Mouse (Mus musculus): ENCODE results near the gene Dctn3.
A peak's percentile ranks its signal among the peaks of the same experiment; 100 is the strongest.
"Not testable (repeated sequence)": the region's sequence is repeated elsewhere in the genome, so short reads cannot be mapped to it uniquely, and the experiment has no call there.

Gene Dctn3

DNA sequence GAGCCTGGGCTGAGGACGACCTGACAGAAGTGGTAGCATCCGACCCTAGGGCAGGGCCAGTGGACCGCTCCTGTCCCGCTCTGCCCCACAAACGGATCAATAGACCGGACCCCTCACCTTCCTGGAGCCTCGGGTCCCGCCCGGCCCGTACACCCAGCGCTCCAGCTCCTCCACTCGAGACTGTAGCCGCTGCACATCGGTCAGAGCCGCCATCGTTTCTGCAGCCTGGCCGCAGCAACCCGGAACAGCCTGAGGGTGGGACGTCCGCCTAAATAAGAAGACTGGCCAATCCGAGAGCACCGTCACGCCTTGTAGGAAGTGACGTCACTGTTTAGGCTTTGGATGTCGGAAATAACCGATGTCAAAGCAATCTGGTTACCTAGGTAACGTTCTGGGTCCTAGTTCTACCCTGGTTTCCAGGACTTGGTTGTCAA lies at the start of gene Dctn3:
Gene Dctn3, minus strand, starts transcription at position 253 of the 434 bp plus-strand sequence.
- peak; percentile 98 for DNase-seq (ENCODE audit: low read depth, low spot score)

DNA sequence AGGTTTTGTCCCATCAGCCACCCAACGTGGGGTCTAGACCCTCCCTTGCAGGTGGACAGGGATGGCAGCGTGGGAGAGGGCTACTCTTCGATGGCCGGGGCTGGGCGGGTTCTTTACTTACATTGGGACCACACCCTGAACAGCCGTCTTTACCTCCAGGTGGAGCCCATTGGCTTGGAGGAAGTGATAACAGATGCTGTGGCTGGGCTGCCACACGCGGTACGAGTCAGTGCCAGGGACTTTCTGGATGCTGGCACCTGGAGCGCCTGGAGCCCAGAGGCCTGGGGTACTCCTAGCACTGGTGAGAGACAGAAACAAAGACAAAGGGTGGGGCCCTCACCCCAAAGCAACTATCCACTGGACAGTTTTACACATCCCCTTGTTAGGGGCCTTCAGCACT lies 44.3 kb upstream of the Dctn3 start:
- not testable (repeated sequence) for DNase-seq (ENCODE audit: low read depth, low spot score)

DNA sequence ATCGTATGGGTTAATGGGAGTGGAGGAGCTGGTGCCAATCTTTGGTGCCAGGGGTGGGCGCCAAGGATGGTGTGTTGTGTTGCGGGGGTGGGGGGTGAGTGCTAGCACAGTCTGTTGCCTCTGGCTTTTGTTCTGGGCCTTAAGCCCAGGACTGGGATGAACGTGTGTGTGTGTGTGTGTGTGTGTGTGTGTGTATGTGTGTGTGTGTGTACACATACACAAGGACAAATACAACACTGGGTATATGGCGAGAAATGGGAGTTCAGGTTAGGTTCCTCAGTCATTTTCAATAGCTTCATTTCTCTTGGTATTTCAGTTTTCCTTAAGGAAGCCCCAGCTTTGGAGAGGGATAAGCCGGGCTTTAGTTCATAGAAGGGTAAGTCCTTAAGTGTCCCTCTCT lies 40.2 kb upstream of the Dctn3 start:
- not testable (repeated sequence) for DNase-seq (ENCODE audit: low read depth, low spot score)

DNA sequence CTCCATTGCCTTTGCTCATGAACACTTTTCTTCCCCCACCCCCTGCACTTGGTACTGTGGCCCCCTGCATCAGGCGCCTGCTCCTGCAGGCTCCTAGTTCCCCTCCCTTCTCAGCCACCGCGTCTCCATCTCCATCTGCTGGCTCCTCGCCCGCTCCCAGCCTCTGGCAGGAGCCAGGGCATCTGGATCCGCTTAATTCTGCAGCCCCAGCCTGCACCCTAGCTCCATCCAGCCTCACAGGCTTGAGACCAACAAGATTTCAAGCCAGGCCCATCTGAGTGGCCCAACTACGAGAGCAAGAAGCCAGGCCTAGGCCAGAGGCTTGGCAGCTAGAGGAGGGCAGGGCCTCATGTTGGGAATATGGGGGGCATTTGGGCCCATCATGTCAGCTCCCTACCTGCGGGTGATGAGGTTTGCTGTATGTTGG lies 39.7 kb upstream of the Dctn3 start:
- not testable (repeated sequence) for DNase-seq (ENCODE audit: low read depth, low spot score)

DNA sequence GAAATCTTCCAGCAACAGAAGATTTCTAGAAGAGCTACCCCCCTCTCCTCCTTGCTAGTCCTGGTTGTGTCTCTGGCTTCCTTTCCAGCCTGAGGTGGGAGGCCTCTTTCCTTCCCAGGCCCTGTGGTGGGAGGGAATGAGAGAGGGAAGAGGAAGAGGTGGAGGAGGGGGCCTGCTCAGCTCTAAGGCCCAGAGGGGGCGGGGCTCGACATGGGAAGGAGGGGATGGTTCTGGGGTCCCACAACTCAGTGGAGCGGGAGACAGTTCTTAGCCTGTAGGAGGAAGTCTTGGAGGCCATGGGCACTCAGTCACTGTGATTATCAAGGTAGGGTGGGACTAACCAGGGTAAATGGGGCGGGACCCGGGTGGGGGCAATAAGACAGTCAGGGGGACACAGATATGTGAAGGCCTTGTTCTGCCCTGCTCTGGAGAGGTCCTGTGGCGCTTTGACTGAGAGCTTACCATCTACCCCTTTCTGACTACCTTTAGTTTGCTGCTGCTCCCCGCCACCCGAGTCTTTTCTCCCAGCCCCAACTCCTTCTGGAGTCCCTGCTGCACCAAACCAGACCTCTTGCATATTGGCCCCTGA lies 39.2 kb upstream of the Dctn3 start:
- DNase-seq (ENCODE audit: low read depth, low spot score): no peak

DNA sequence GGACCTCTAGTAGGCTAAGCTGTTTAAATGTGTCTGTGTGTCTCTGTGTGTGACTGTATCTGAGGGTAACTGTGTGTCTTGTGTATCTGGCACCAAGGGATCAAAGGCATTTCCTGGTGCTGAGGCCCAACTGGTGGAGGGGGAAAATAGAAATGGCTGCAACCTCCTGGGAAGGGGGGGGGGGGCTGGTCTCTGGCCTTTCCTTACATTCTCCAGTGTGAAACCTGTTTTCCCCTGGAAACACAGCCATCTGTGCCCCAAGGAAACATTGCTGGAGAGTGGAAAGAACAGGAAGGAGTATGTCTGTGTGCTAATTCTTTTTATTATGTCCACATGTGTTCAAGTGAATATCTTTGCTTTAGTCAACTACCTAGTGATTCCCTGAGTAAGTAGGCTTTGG lies 38.7 kb upstream of the Dctn3 start:
- no peak for DNase-seq (ENCODE audit: low read depth, low spot score)

DNA sequence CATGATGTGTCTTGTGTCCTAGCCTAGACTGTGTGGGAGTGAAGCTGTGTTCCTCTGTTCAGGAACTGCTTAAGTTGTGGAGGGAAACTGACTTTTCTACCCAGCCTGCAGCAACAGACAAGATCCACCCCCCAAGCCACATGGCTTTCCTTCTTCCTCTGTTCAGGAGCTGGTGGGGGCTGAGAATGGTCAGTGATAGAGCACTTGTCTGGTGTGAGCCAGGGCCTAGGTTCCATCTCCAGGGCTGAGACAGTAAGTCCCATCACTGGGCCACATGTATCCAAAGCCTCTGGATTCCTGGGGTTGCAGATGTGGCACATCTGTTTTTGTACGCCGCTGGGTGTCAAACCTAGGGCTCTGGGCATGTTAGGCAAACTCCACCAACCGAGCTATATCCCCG lies 37.9 kb upstream of the Dctn3 start:
- no peak for DNase-seq (ENCODE audit: low read depth, low spot score)

DNA sequence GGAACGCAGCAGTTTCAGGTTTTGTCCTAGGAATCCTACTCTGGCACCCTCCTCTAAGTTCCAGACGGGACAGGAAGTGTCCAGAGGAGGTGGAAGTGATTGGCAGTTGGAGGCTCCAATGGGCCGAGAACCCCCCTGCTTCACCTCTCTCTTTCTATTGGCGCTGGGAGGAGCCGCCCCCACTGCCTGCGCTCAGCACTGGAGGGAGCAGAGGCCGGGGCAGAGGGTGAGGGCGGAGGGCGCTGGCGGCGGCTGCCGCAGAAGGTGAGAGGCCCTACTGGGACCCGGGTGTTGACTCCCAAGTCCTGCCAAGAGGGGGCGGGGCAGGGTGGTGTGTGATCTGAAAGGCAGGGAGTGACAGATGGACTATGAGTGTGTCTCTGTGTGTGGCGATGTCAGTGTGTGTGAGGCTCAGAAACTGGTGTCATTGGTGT lies 37.3 kb upstream of the Dctn3 start:
- DNase-seq (ENCODE audit: low read depth, low spot score): peak; percentile 90

DNA sequence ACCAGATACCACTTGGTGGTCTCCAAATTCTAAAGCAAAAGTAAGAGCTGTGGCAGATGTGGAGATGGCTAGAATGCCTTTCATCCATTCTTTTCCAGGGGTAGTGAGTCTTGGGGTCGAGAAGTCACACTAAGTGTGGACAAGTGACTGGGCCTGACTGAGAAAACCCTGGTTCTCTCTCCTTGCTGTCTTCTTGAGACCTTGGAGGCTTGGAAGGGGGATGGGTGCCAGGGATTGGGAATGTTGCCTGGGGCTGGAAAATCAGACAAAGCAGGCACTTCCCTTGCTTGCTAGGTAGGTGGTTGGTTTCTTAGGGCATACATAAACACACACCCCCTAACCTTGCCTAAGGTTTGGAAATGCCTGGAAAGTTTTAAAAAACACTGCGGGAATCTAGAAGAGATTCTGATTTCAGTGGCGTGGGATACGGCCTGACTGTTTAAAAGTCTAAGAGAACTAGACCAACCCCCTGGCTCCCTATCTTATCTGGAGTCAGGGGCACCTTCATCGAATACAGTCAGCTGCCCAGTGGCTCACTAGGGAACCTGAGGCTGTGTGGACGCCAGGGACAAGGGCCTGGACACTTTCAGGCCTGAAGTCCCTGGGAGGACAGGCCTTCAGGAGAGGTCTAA lies 36.8 kb upstream of the Dctn3 start:
- DNase-seq (ENCODE audit: low read depth, low spot score): no peak

DNA sequence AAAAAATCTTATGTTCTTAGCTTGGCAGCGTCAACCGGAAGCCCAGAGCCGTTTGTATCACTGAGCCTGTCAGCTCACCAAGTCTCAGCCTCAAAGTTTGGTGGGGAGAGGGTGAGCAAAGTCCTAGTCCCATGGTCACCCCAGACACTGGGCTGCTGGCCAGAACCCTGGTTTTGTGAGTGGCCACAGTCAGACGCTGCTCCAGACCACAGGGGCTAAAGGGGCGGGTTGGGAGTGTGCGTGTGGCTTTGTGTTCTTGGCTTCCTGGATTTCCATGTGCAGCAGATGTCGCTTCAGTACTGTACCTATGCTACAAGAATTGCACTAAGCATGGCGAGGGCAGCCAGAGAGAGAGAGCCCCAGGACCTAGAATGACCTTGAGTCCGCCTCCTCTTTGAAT lies 36.2 kb upstream of the Dctn3 start:
- DNase-seq (ENCODE audit: low read depth, low spot score): no peak

DNA sequence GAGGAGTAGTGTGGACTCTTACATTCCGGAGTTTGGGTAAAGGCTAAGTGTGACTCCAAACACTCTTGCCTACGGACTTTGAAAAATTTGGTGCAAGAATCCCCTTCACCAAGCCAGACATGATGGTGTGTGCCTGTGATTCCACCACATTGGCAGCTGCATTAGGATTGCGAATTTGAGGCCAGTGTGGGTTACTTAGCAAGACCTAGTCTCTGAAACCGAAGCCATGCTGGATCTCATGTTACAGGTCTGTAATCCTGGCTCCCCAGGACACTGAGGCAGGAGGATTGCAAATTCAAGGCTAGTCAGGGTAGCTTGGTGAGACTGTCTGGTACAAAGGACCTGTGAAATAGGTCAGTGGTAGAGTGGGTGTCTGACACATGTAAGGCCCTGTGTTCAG lies 35.7 kb upstream of the Dctn3 start:
- no peak for DNase-seq (ENCODE audit: low read depth, low spot score)

DNA sequence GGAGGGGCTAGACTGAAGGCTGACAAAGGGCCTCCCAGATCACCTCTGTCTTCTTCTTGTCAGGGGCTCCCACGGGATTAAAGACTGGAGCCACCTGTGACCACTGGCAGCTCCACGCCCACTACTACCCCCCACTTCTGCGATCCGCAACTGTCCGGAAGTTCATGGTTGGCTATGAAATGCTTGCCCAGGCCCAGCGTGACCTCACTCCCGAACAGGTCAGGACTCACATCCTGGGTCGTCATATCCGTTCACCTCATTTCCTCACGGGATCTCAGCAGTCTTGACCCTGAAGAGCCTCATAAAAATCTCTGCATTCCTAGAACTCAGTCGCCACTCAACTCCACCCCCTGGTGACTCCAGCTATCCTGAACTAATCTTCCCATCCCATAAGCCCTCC lies 35.1 kb upstream of the Dctn3 start:
- DNase-seq (ENCODE audit: low read depth, low spot score): no peak

DNA sequence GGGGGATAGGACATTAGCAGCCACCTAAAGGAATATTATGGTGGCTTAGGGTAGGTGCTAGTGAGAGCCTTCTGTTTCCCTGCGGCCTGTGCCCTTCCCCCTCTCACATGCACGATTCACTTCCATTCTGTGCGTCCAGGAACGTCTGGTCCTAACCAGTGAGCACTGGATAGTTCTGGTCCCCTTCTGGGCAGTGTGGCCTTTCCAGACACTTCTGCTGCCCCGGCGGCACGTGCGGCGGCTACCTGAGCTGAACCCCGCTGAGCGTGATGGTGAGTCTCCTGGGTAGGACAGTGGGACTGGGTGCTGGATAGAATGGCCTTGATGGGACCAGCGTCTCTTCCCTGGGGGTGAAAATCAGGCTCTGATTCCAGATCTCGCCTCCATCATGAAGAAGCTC lies 34.4 kb upstream of the Dctn3 start:
- DNase-seq (ENCODE audit: low read depth, low spot score): no peak

DNA sequence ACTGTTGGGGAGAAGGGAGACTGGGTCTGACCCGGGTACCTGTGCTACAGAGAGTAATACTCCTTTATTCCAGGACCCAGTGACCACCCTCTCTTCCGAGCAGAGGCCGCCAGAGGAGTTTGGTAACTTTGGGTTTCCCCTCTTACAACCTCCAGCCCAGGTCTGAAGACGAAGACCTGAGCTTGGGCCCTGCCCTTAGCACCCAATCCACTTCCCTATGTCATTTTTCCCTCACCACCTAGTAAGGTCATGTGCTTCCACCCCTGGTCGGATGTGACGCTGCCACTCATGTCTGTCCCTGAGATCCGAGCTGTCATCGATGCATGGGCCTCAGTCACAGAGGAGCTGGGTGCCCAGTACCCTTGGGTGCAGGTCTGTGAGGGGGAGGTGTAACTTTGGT lies 33.5 kb upstream of the Dctn3 start:
- no peak for DNase-seq (ENCODE audit: low read depth, low spot score)

DNA sequence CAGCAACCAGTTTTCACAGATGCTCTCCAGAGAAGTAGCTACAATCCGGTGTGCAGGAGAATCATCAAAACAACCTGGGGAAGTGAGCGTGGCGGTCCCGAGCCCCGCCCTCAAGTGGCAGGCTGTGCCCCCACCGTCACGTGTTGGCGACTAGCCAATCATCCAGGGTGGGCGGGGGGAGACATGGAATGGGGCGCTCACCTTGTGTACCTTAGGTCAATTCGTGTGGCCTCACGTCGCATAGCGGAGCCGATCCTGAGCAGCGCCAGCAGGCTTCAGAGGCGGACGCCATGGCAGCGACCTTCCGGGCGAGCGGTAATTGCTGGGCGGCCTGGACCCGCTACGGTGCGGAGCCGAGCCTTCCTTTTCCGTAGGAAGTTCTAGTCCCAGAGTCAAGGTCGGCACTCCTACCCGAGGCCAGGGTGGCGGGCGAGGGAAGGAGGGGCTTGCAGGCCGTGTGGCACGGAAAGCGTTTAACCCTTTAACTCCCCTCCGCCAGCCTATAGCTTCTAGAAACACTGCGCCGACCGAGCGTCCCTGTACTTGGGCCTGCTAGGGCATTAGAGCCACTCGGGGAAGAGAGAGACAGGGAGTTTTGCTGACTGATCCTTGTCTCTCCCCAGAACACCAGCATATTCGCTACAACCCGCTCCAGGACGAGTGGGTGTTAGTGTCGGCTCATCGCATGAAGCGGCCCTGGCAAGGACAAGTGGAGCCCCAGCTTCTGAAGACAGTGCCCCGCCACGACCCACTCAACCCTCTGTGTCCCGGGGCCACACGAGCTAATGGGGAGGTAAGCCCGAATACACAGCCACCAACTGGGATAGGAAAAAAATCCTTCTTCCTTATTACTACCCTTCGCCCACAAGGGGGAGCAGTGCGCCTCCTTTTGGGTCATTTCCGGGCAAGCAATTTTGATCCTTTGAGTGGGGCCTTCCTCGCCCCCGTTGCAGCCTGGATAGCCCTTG lies 32.7 kb upstream of the Dctn3 start, which contains the start of gene Sigmar1:
Gene Sigmar1, minus strand, starts transcription at position 820 of the 968 bp plus-strand sequence.
- DNase-seq (ENCODE audit: low read depth, low spot score): peak; percentile 95

DNA sequence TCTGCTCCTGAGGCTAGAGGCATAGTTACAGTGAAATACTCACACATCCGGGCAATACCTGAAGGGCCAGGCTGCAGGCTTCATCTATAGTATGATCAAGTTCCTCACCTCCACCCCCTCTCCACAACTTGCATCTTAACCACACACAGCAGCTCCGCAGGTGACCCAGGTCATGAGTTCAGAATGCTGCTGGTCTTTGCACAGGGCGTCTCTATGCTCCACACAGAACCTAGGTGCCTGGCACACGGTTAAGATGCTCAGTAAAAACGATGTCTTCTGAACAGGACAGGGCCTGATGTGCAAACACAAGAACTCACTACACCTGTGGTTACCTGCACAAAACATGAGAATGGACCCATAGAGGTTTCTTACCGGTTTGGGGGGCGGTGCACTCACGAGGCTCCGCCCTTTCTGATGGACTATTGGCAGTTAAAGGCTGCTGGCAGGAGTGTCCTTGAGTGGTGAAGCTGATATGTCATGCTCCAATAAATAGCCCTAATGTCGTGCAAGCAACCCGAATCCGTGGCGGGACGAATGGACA lies 31.9 kb upstream of the Dctn3 start, which contains the start of gene Galt:
Gene Galt, plus strand, starts transcription at position 432 of the 541 bp plus-strand sequence.
- peak; percentile 81 for DNase-seq (ENCODE audit: low read depth, low spot score)

DNA sequence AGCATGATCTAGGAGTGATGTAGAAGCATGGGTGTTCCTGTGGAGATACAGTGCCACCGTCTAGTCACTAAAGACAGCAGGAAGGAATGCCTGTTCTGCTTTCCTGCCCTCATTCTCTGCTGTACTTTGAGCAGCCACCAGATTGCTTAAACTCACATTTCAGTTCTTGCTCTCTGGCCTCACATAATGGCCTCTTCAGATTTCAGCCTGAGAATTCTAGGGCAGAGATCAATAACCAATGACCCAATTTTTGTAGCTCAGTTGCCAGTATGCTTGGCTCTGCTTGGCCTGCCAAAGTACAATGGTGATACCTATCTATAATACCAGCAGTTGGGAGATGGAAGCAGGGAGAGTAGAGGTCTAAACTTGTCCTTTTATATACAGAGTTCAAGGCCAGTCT lies 22.1 kb upstream of the Dctn3 start:
- no peak for DNase-seq (ENCODE audit: low read depth, low spot score)

DNA sequence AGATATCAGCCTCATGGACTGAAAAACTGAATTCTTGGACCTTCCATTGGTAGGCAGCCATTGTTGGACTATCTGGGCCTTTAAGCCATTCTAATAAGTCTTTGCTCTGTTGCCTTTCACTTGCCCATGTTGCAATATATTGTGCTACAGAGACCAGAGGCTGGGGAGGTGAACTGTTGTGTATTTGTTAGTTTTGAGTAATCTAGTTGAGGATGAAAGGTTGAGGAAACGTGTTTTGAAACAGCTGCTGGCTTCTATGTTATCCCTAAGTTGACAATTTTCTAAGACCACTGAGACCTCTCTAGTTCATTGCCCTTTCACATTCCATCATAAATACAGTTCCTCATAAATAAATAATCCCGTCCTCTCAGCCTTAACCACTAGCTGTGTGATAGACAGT lies 21.2 kb upstream of the Dctn3 start:
- no peak for DNase-seq (ENCODE audit: low read depth, low spot score)

DNA sequence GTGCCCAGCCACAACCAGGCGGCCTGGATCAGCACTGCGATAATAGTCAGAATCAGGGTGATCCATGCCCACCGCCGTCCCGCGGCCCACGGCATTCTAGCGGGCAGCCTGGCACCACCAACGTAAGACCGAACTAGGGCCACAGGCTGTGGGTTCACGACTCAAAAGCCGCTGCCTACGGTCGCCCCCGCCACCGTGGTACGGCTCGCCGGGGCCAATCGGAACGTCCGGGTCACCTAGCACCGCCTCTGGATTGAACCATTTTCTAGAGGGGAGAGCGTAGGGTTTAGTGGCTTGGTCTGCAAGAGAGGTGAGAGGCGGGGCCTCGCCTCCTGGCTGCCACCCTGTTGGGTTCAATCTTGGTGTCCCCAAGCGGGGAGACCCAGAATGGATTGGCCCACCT lies 18.2 kb upstream of the Dctn3 start:
- peak; percentile 97 for DNase-seq (ENCODE audit: low read depth, low spot score)

DNA sequence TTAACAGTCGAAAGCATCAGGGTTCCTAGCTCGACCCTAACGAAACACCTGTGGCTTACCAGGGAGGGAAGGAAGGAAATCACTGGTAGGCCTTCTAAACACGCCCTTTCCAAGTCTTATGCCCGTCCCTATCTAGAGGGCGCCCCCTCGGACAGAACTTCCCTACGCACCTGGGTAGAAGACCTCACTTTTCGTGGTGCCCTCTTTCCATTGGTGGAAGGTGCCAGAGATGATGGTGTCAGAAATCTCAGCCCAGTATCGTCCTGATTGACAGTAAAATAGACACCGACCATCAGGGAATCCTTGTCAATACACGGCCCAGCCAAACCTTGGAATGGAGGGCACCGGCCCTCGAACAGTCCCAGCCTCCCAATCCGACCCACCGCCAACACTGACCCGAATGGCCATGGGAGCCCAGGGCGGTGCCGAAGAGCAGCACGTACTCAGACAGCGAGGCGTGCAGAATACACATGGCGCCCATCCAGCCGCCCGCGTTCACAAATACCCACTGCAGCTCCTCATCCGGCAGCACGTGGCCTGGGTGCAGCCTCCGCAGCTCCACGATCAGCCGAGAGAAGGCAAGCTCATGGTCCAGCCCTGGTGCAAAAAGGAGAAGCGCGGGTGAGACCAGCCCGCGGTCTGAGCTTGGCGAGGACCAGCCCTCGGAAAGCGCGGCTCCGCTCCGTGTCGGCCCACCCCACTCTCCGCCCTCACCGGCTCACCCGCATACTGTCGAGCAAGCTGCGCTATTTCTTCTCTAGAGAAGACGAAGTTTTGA lies 17.6 kb upstream of the Dctn3 start:
- DNase-seq (ENCODE audit: low read depth, low spot score): peak; percentile 51

DNA sequence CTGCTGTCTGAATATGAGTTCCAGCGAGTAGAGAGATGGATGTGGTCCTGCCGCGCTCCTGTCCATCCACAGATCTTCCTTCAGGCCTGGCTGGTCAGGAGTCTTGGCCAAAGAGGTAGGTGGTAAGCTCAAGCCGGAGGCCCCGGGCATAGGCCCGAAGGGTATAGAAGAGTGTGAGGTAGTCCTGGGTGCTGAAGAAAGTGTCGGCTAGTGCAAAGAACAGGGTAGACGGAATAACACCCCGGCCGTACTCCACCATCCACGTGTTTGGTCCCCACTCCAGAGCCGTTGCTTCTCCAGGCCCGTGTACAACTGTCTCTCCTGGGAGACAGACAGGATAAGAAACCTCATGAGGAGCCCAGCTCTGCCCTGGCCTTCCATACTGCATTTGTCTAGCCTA lies 16.3 kb upstream of the Dctn3 start:
- no peak for DNase-seq (ENCODE audit: low read depth, low spot score)

All from ES-CJ7 (cell line).